Mouse (Mus musculus) left cerebral cortex, adult 9 months (tissue): Measurements from ENCODE around the gene Mmel1.
A peak's percentile ranks its signal among the peaks of the same experiment; 100 is the strongest.

ENCODE experiments used
- DNase-seq, 2 experiments: peaks; one replicate each; pipeline ENCODE4 v3.0.0; 2022; ENCODE audit warnings: low spot score in 2 of 2

The Mmel1 gene

DNA sequence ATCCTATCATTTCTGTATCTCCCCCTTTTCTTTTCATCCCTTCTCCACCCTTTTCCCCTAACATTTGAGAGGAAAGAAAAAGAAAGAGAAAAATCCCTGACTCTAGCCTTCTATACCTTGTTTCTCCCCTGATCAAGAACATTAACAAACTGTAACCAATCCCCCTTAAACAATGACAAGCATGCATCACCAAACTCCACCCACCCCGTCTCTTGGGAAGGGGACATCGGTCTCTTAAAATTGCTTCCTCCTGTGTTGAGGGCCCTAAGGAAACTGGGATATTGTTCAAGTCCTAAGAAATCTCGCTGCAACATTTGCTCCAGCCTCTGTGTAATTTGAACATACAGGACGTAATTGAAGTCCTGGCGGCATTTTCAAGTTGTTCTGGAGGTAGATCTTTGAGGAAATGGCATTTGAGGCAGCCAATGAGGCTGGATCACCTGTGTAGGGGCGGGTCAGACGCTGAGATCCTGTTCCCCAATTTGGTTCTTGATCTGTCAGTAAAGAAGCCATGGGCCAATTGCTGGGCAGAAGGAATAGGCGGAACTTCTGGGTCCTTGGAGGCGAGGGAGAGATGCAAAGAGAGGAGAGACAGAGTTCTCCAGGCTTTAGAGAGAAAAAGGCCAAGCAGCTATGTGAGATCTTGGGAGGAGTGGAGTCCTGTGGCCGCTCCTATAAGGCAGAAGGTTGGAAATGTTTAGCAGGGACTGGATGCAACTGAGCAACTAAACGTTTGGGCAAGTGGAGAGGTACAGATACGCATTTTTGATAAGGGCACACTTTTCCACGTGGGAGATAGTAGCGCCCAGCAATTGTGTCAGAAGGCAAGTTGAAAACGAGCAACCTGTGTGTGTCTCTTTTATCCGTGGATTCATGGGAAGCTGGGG lies 35.0 kb downstream of the Mmel1 start:
- DNase-seq, result peak; percentile 78 to 93

GRCm38 (mm10) chr4:154907833-154908232 lies 38.4 kb downstream of the Mmel1 start:
- DNase-seq, result peak in 1 of 2 experiments; percentile 75

DNA sequence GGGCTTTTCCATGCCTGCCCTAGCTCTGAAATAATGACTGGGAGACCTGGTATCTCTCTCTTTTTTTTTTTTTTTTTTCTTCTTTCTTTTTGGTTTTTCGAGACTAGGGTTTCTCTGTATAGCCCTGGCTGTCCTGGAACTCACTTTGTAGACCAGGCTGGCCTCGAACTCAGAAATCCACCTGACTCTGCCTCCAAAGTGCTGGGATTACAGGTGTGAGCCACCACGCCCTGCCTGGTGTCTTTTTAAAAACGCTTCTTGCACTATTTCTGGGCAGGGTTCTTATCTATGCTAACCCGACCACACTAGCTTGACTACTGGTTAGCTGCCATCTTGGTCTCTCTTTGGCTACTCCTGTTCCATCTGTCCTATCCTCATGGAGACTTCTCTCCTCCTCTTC lies 39.1 kb downstream of the Mmel1 start:
- DNase-seq, result no peak

GRCm38 (mm10) chr4:154910606-154911522 lies 41.5 kb downstream of the Mmel1 start:
- DNase-seq, result peak in 1 of 2 experiments; percentile 44

- DNase-seq, result no peak
Measured at GRCm38 (mm10) chr4:154911644-154912043, 42.3 kb downstream of the Mmel1 start.

GRCm38 (mm10) chr4:154913845-154914244 lies 44.5 kb downstream of the Mmel1 start:
- DNase-seq, result no peak

- DNase-seq, result no peak
Measured at GRCm38 (mm10) chr4:154914252-154914651, 44.9 kb downstream of the Mmel1 start.

- DNase-seq, result no peak
Measured at GRCm38 (mm10) chr4:154914707-154915106, 45.3 kb downstream of the Mmel1 start.

- DNase-seq, result no peak
Measured at GRCm38 (mm10) chr4:154915286-154915685, 45.9 kb downstream of the Mmel1 start.

GRCm38 (mm10) chr4:154916662-154917061 lies 47.3 kb downstream of the Mmel1 start:
- DNase-seq, result no peak

DNA sequence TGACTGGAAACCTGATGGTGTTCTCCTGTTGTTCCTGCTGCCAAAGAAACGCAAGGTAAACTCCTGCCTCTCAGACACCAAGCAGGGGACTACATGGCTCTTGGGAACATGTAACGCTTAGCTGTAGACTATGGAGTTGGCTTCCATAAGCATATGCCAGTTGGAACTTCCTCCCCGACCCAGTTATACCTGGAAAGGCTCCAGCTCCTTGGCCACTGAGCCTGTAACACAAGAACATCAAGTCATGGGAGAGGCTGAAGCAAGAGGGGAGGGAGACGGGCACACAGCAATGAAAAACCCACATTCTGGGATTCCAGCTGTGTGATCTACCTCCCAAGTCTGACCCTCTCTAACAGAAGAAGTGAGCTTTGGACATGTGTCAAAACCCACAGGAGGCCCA lies 52.9 kb downstream of the Mmel1 start:
- DNase-seq, result no peak

DNA sequence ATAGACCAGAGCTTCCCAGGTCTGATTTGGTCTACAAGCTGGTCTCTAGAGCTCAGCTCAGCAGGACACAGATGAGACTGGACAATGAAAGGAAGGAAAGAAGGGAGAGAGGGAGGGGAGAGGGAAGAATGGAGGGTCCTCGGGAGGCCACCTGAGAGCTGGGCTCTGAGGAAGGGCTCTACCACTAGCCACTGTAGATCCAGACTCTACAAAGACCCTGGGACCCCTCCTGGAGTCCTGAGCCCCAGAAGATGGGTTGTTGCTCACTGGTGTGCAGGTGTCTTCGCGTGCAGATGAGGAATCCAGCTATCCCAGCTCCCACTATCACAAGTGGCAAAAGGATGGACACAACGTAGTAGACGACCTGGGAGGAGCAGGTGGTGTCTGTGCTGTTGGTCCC lies 53.5 kb downstream of the Mmel1 start:
- no peak for DNase-seq

GRCm38 (mm10) chr4:154925413-154925812 lies 56.0 kb downstream of the Mmel1 start:
- DNase-seq, result no peak

DNA sequence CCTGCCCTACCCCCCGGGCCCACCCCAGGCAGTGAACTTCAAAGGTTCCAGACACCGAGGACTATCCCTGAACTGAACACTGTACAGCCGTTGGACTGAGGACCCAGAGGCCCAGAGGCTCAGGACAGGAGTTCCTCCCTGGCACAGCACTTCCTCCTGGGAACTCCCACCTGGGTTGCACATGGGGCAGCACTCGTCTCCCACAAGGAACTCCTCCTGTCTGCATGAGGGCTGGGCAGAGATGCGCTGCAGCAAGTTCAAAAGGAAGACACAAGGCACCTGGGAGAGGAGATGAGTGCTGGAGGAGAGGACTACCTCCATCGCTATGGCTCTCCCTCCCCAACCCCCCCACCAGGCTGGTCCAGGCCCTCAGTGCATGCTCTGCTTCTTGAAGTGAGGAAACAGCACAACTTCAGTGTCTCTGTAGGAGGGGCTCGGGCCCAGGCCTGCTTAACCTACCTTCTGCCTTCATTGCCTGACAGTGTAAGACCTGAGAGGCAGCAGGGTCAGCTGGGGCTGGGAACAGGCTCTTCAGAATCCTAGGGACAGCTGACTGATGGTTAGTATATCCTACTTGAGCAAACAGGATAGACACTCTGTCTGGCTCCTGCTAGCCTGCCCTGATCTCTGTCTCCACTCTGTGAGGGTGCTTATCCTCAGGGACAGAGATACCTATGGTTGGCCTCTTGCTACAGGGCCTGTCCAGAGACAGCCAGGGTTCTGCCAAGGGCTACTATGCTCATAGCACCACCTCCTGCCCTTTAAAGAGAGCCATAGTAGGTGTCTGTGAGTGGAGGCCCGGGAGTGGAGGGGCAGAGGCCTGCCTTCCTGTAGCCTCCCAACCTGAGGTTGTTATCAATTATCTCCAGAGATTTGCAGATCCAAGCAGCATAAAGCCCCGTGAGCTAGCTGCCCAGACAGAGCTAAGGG lies 57.8 kb downstream of the Mmel1 start:
- DNase-seq, result no peak

DNA sequence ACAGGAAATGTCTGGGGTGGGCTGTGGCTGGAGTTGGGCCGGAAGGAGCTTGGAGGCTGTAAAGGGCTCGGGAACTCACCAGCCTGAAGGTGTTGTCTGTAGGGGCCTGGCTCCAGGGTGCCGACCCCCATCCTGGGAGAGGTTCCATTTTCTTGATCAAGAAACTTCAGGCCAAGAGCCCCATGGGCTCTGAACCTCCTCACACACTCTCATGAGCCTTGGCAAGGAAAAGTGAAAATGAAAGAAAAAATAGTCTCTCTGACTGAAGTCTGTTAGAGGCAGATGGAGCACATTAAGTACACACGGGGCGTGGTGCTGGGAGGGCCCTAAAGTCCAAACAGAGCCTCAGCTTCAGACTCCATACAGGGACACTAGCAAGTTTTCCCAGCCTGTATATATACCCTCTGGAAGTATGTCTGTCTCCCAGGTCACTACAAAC lies 58.5 kb downstream of the Mmel1 start:
- no peak for DNase-seq

DNA sequence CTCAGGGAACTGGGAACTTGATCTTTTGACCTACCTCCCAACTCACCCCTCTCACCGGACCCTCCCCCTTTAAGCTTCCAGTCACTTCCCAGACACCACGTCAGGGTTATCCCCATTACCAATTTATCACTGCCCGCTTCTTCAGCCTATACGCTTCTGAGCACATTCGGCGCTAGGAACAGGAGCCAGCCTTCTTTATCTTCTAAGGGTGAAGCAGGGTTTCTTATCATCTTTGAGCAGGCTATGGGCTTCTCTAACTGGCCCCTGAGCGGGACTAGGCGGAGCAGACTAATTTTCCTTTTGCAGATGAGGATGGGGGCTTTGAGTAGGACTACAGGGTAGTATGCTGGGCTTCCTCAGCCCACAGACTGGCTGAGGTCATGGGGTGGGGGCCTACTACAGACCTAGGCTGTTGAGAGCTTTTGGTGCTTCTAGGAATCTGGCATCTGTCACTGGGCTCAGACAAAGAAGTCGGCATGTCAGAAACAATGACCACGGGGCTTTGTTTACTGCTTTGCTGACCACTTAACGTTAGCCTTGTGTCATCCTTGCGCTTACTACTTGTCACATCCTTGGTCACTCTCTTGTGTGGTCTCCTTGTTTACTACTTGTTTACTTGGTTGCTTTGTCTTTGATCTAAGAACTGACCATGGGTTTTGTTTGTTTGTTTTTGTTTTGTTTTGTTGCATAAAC lies 59.2 kb downstream of the Mmel1 start, which contains the start of gene Tnfrsf14:
Gene Tnfrsf14, minus strand, starts transcription at position 169 of the 693 bp plus-strand sequence.
- no peak for DNase-seq

GRCm38 (mm10) chr4:154929088-154929660 lies 59.8 kb downstream of the Mmel1 start:
- no peak for DNase-seq

DNA sequence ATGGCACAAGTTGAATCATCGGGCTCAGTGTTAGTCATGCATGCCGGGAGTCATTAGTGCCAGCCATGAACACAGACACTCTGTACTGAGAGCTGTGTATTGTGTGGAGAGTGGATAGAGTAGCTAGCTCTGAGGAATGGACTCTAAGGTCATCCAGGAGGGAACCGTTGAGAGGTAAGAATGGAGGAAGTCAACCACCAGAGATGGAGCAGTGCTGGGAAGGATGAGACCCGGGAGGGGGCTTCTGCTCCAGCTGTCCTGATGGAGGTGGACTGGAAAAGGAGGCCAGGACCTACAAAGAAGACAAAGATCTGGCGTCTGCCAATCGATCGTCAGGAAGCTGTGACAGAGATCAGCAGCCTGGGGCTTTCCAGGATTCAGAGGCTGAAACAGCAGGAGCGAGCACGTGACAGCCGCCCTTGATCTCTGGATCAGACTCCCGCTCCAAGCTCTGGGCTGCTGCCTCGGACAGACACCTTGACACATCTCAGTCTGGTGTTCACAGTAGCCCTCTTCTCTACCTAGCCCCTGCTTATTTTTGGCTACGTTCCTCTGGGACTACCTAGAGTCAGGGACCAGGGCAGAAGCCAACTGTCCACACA lies 64.0 kb downstream of the Mmel1 start:
- DNase-seq, result no peak

GRCm38 (mm10) chr4:154934800-154935199 lies 65.4 kb downstream of the Mmel1 start:
- no peak for DNase-seq

DNA sequence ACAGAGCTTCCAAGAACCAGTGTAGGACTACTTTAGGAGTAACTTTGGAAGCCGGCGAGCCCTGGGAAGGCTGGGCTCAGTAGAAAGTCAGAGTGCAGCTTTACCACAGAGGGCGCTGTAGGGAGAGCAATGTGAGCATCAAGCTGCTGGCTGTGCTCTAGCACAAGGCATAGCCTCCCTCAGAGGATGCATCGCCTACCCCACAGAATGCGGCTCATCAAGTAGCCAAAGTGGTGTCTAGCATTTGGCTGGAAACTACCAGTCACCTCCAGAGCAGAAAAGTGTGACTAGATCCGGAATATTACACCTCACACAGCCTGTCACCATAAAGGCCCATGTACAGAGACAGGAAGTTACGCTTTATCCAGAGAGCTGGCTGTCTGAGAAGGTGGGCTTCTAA lies 66.4 kb downstream of the Mmel1 start:
- no peak for DNase-seq
